Mouse (Mus musculus) left cerebral cortex, adult 11 months (tissue): ENCODE results near the gene 4931422A03Rik.

Experiments used
- DNase-seq: peaks from one replicate; pipeline ENCODE4 v3.0.0; 2022; ENCODE audit warnings: low spot score

Gene 4931422A03Rik

DNA sequence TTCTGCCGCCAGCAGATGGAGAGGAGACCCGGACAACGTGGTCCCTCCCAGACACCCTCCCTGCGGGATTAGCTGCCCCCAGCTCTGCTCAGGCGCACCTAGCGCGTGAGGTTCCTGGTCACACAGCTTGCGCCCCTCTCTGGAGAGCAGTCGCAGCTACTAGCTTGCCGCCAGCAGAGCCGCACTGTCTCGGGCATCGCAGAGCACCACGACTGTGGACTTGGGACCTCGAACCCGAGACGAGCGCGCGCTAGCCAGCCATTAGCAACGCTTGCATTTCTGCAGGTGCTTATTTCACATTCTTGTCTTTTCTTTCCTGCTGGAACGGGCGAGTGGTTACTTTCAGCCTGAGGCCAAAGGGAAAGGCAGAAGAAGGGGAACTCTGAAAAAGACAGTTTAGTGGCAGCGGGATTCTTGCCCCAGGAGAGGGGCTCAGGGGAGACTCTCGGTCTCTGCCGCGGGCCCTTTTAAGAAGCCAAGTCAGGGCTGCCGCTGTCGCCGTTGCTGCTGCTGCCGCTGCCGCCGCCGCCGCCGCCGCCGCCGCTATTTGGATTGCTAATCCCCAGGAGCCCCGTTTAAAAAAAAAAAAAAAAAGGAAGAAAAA, 58.6 kb downstream of the 4931422A03Rik start:
- peak; percentile 48 for DNase-seq

DNA sequence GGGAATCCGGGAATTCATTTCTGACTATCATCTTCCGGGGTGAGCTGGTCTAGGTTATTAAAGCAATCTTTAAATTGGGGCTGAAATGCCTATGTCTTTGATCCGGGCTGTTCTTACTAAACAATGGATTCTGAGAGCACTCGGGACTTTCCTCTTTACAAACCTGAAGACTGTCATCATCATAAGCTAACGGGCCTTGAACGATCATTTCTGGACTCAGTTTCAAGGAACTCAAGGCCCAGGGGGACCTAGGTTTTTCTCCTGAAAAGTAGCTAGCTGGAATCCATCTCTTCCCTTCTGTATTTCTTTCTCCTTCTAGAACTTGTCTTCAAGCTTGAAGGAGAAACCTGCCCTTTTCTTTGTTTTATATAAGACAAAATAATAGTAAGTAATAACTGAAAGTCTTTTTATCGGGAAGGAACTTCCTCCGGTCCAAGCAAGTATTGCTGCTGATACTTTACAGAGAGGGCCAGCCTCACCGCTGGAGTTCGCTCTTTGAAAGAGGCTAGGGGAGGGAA, 59.2 kb downstream of the 4931422A03Rik start:
- no peak for DNase-seq

DNA sequence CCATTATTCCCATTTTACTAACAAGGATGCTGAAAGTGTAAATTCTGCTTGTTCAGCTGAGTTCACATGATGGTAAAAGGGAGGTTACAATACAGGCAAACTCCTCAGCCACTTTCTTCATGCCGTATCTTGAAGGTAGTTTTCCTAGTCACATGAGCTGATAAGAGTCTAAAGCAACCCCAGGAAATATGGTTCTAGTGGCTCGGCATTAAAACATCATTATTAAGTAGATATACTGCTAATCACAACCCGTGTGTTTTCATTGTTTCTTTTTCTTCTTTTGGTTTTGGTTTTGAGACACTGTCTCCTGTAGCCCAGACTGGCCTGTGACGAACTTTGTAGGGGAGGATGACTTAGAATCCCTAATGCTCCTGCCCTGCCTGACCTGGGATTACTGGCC, 60.0 kb downstream of the 4931422A03Rik start:
- no peak for DNase-seq

DNA sequence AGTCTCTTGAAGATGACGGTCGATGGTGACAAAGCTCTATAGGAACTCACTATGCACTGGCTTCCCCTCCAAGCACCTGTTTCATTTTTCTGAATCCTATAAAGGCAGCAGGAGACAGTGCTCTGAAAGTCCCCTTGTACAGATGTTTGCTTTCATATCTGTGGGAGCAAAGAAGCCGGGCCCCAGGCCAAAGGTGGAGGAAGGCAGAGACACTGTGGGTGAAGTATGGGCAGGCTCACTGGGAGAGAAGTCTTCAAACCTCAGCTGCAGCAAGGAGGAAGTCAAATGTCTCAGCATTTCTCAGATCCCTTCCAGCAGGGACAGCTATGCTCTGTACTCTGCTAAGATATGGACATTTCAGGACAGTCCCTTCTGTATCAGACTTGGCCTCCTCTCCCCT, 62.8 kb downstream of the 4931422A03Rik start:
- DNase-seq, result no peak

DNA sequence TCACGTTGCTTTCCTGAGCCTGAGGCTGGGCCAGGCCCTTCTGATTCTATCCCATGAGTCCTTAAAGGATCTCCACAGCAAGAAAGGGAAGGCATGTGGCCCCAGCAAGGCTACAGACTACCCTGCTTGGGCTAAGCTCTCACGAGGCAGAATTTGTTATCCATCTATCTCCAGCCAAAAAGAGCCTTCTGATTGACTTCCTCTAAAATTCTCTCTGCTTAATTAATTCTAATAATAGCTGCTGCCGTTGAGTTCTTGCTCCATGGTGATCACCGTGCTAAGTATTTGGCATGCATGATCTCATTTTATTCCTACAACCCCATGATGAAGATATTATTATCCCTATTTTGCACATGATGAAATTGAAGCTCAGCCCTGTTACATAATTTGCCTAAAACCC, 65.8 kb downstream of the 4931422A03Rik start:
- DNase-seq, result no peak

DNA sequence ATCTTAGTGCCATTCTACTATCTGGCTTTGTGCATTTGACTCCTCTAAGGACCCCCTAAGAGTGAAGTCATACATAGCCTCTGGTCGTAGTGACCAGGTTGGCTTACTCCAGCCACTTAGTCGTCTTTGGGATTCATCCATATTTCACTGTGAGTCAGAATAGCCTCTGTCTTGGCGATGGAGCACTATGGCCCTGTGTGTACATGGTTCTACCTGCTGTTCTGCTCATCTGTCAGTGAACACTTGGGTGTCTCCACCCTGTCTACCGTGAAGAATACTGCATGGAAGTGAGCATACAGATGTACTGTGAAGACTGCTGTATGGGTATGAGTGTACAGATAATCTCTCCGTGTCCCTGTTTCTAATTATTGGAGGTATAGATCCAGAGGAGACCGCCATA, 68.6 kb downstream of the 4931422A03Rik start:
- DNase-seq, result no peak

DNA sequence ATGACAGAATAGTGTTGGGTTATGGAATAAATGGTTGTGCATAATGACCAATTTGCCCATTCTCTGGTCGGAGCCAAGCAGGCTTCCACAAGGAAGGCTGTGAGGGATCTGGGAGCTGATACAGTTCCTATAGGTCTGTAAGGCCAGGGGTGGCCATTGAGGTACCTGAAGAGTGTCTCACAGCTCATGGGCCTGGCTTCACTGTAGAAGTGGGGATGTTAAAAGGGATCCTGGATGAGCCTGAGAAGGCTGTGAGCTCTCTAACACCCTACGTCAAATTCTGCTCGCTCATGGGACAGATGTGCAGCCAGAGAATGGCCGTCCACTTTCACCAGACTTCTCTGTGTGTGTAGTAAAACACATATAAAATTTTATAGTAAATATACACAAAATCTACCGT, 69.1 kb downstream of the 4931422A03Rik start:
- DNase-seq, result no peak

DNA sequence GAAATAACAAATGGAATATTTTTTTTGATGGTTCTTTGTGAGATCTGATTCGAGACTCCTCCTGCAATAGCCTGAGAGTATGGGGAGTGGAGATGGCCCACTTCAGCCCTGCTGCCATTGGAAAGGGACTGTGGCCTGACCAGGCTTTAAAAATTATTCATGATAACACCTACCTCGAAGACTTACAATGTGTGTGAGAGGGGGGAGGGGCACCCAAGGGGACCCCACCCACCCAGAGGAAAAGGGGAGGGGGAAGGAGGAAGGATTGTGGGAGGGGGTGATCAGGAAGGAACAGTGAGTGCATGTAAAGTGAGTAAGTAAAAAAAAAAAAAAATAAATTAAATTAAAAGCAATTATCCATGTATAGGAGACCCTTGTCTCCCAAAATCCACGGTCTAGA, 69.5 kb downstream of the 4931422A03Rik start:
- DNase-seq, result no peak

DNA sequence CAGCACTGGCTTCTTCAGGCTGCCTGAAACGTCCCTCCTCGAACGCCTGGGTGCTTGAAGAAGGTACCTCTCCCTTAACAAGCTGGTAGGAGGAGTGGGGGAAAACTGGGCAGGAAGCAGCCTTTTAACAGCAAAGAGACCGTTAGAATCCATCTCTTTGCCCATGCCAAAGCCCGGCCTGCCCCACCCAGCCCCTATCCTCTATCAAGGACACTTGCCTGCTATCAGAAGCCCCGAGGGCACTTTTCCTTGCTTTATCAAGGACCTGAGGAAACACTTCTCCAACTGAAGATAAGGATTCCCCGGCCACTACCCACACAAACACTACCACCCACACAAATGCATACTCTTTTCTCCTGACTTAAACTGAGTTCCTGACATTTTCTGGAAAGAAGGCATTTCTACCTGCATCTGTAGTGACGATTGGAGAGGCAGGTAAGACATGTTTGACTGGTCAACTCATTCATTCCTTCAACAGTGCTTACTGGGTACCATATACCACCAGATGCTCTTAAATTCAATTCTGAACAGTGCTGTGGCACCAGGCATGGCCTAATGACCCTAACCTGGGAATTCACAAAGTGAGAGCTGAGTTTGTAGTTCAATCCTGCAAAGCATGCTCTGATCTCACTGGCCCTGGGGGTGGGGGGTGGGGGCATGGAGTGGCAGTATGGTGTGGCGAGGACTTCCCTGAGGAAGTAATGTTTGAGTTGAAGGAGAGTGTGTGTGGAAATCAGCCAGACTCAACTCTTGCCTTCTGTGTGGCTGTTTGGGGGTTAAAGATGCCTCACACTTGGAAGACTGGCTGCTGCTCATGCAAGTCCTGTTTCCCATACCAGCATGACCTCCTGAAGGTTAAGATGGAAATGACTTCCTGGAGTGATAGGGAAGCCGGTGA, 70.3 kb downstream of the 4931422A03Rik start, which contains the start of gene Lmo2:
TSS of gene Lmo2 (plus strand) at position 338 of the 898 bp plus-strand sequence.
- no peak for DNase-seq

DNA sequence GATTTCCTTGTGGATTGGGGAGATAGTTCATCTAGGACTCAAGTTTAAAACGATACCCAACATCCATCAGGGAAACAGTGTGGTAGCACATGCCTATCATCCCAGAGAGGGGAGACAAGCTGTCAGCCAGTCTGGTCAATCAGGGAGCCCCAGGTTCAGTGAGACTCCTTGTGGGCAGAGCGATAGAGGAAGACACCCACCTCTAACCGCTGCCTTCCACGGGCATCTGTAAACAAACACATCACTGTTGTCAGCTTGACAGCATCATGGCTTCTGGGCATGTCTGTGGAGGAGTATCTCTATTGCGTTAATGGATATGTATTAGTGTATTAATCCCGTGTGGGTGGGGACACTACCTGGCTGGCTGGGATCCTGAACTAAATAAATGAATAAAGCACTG, 71.3 kb downstream of the 4931422A03Rik start:
- no peak for DNase-seq

DNA sequence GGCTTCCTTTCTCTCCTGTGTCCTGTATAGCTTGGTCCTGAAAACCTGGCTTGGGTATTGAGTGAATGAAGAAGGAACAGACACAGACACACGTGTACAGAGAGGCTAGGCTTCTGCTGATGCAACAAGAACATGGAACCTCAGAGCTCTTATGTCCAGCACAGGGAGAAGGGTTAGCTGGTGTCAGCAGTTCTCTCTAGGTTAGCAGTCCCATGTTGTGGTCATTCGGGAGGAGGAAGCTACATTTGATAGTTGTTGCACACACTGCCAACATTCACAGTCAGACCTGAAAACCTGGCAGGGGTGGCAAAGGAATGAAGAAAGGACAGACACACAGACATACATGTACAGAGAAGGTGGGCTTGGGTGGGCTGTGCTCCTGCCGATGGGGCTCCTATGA, 72.4 kb downstream of the 4931422A03Rik start:
- DNase-seq, result no peak

DNA sequence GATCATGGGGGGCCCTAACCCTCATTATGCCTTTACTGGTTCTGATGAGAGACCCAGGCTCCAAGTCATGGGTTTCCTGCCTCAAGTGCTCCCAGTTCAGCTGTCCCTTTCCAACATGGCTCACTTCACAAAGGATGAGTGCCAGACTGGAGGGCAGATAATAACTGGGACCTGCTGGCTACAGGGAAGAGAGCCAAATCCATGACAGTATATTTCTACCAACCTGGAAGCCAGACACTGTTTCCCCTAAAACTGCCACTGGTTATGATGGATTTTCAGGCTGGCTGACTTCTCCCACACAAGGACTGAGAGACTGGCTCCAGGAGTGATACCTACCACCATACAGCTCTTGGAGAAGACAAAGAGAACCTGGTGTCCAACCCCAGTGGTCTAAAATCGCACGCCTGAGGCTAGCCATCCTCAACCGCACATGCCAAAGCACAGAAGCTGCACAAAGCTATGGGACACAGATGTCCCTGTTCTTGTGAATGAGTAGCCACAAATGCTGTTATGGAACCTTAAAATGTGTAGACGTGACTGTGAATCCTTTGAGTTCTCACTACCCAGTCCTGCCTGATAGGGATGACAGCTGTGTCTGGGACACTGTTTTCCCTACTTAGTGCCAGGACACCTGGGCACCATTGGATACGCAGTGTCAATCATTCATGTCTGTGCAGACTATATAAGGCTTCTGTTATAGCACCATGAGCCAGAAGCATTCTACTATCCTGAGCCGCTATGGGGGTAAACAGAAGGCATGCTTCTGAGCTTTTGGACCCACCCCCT, 74.9 kb downstream of the 4931422A03Rik start:
- no peak for DNase-seq

DNA sequence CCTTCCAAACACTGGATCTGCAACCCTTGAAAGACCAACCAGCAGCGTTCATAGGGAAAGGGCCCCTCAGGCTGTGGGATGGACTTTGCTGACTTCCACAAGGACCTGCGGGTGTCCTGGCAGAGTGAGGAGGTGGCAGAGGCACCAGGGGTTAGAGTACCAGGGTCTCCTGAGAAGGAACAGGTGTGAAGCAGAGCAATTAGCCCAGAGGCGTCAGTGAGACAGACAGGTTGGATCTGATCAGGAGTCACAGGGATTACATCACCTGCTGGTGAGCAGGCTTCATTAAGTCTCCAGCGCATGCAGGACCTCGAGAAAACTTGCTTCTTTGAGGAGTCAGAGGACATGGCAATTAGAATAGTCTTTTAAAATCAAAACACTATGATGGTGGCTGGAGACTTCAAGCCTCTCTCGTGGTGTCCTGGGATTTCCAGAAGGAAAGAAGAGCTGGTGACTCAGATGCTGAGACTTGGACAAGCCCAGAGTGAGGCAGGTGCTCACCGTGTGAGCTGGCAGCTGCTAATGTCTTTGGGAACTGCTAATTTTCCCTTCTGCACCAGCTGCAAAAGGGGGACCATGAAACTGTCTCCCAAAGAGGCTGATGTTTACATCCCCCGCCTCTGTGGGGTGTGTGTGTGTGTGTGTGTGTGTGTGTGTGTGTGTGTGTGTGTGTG, 80.0 kb downstream of the 4931422A03Rik start:
- no peak for DNase-seq

DNA sequence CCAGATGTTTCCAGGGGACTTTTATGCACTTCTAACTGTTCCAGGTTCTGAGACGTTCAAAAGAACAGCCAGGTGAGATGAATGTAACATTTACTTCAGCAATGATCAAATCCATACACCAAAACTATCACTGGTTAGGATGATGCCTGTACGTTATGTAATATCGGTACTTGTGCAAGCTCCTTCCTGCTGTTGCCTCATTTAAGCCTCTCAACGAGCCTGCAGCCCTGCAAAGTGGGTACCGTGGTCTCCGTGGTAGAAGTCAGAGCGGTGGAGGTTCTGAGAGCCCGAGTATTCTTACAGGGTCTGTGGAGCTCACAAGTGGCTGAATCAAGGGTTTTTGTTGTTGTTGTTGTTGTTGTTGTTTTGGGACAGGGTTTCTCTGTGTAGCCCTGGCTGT, 81.3 kb downstream of the 4931422A03Rik start:
- no peak for DNase-seq

DNA sequence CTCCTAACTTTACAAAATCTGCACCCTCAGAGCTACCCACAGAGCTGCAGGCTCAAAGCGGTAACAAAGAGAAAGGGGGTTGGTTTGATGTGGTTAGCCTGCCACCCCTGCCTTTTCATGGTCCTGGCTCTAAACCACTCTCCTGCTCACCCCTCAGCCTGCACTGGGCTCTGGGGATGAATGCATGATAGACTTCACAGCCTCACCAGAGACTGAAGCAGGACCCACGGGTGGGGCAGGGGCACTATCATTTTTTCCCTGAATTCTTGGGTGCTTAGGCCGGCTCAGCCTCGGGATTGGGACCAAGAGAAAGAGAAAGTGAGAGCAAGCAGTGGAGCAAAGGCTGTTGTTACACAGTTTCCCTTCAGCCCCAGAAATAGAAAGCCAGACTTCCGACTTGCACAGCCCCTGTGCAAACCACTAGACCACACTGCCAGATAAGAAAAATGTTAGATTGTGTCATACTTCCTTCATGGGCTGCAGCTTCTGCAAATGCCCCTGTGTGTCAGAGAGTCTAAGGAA, 82.5 kb downstream of the 4931422A03Rik start:
- no peak for DNase-seq

DNA sequence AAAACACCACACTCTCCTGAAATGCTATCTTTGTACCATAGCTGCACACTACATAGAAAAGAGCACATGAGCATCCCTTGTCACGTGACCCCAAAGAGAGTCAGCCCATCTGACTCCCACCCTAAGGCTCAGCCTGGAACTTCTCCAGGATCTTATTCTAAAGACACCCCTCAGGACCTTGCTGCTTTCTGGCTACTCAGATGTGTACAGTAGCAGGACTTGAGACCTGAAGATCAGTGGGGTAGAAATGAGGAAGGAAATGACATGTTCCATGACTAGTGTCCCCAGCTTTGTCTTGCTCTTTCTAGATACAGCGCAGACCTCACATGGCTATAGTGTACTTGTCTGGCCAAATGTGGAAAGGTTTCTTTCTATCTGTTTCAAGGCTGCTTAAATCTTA, 83.3 kb downstream of the 4931422A03Rik start:
- DNase-seq, result no peak

DNA sequence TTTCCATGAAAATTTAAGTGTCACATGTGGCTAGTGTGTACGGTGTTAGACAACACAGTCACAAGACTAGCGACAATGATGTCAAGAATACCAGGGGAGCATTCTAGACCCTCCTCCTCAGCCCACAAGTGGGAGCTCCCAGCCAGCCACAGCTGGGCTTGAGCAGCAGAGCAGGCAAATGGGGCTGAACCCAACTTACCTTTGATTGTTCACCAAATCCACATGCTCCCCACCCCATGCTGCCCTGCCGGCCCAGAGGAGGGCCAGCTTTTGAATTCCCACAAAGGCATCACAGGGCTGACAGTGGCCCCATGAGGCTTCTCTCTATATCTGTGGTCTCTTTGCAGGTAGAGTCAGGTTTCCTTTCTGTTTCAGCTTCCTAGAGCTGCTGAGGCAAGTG, 87.1 kb downstream of the 4931422A03Rik start:
- DNase-seq, result no peak

DNA sequence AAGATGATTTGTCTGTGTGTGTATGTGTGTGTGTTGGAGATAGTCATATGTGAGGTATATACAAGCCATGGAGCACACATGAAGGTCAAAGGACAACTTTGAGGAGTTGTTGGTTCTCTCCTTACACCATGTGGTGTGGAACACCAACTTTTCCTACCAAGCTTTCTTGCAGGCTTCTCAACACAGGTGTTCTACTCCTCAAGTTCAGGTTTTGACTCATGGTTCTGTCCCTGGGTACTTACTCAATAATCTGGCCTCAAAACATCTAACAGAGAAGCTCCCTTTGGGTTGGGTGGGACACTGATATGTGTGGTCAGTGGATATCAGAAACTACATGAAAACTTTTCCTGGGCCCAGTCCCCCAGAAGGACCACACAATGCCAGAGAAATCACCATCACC, 89.2 kb downstream of the 4931422A03Rik start:
- DNase-seq, result no peak

DNA sequence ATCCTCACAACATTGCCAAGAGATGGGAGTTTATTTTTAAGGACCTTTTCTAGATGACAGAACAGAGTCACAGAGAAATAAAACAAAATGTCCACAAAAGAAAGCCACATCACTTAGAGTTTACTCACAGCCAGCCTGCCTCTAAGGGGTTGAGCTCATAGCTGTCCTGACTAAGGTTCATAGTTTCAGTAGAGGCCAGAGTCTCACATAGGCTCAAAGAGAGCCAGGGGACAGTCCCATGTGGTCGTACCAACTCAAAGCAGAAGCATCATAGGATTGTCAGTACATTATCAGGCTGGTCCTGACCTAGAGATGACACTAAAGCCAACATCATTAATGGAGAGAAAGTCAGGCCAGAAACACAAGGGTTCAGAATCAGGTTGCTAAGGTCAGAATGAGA, 89.6 kb downstream of the 4931422A03Rik start:
- DNase-seq, result no peak

DNA sequence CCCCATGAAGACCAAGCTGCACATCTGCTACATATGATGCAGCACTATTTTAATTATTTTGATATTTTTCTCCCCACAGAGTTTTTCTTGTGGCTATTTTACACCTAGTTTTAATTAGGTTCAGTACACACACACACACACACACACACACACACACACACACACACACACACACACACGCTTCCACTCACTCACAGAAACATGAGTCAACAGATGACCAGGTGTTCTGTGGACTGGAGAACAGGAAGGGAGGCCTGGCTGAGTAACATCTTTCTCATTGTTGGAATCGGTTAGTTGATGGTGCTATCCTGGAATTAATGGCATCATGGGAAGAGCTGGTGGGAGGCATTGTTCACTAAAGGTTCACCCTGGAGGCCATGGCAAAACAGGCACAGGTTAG, 90.5 kb downstream of the 4931422A03Rik start:
- no peak for DNase-seq

DNA sequence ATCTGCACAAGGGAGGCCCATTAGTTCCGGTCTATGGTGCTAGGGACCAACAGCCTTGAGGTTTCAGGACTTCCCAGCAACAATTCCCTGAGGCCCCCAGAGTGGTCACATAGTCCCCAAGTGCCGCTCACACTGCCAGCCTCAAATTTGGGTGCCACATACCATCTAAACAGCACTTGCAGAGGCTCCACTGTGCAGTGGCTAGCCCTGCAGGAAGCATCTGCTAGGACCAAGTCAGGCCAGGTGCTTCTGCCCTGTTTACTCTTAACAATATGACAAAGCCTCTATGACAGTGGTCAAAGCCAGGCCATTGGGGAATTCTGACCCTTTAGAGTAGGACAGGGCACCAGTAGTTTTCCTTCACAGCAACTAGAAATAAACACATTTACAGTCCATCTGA, 91.5 kb downstream of the 4931422A03Rik start:
- DNase-seq, result no peak
